Mouse (Mus musculus) embryonic facial prominence, embryonic 11.5 days (tissue): ENCODE data around the gene Dmbt1. TPM values are rescaled to one million over a fixed set of nuclear protein-coding genes. Genes with fewer than 3 reads are reported as not detected.
"Not testable (repeated sequence)": the region's sequence is repeated elsewhere in the genome, so short reads cannot be mapped to it uniquely, and the experiment has no call there.

Experiments
- ATAC-seq: fragments of 200-750 bp; cut with Nextera tagmentation; replicated peaks from 2 replicates; pipeline ENCODE4 v1.8.0; 2017; ENCODE audit warnings: low read depth; ENCODE audit not compliant: insufficient number of reproducible peaks, low FRiP score, low TSS enrichment
- DNase-seq: peaks from one replicate; pipeline ENCODE4 v3.0.0-alpha.2; 2015; ENCODE audit warnings: low spot score
- H3K27ac ChIP-seq: fragments of 300-500 bp; sonication (generic); replicated peaks from 2 replicates; pipeline ENCODE4 v1.5.1; 2014; ENCODE audit warnings: mild to moderate bottlenecking, low read depth, low read length, control low read depth
- H3K27me3 ChIP-seq: fragments of 300-500 bp; sonication (generic); 2 replicates; pipeline ENCODE4 v1.6.1; 2014; ENCODE audit warnings: mild to moderate bottlenecking, low read length, moderate library complexity, mixed read lengths; ENCODE audit not compliant: control insufficient read depth, insufficient read depth
- H3K36me3 ChIP-seq: fragments of 300-500 bp; sonication (generic); replicated peaks from 2 replicates; pipeline ENCODE4 v1.6.1; 2014; ENCODE audit warnings: low read depth, mild to moderate bottlenecking, low read length, moderate library complexity, mixed read lengths; ENCODE audit not compliant: control insufficient read depth, insufficient read depth
- H3K4me1 ChIP-seq: fragments of 300-500 bp; sonication (generic); 2 replicates; pipeline ENCODE4 v1.6.1; 2014; ENCODE audit warnings: low read length, mixed read lengths; ENCODE audit not compliant: control insufficient read depth, insufficient read depth
- H3K4me2 ChIP-seq: fragments of 300-500 bp; sonication (generic); 2 replicates; pipeline ENCODE4 v1.6.1; 2014; ENCODE audit warnings: low read depth, mild to moderate bottlenecking, control low read depth, low read length, moderate library complexity
- H3K4me3 ChIP-seq: fragments of 300-500 bp; sonication (generic); 2 replicates; pipeline ENCODE4 v1.5.1; 2014; ENCODE audit warnings: low read depth, low read length, control low read depth
- H3K9ac ChIP-seq: fragments of 300-500 bp; sonication (generic); replicated peaks from 2 replicates; pipeline ENCODE4 v1.6.1; 2014; ENCODE audit warnings: mild to moderate bottlenecking, control low read depth, low read length
- H3K9me3 ChIP-seq: fragments of 300-500 bp; sonication (generic); replicated peaks from 2 replicates; pipeline ENCODE4 v1.6.1; 2016; ENCODE audit warnings: mild to moderate bottlenecking, low read length, inconsistent platforms, mixed read lengths; ENCODE audit not compliant: control insufficient read depth
- WGBS: fragments of 180-500 bp; shearing (Covaris S2); extraction: QIAGEN DNeasy Blood & Tissue Kit; methylation state at CpG from one replicate; pipeline ENCODE4 v1.1.7; 2014; 5-methylcytosine and 5-hydroxymethylcytosine counted together
- polyA plus RNA-seq: library from polyadenylated mRNA; unstranded; fragments of >200 nt; fragmentation: Nextera tagmentation; extraction: Ambion mirVana; gene quantifications from 2 replicates; pipeline ENCODE4 v1.2.1, GENCODE M21; 2014

The Dmbt1 gene
- polyA plus RNA-seq, 1 experiment from 2014 or later = not detected

- Histone ChIP-seq H3K4me1 (no peaks in the 10 kb centered on the region), H3K27ac (no peak overlapping the region), H3K4me2 (no peak overlapping the region), H3K27me3 (no peaks in the 10 kb centered on the region), H3K9ac (no peak overlapping the region), H3K4me3 (no peak overlapping the region), H3K36me3 (no peaks in the 10 kb centered on the region), H3K9me3 (no peaks in the 10 kb centered on the region)
- no peak for DNase-seq
- ATAC-seq = no peak
- WGBS = 89% methylated on average over 1 of the region's 1 CpGs
Observed at GRCm38 (mm10) chr7:131024807-131025206, 7.0 kb upstream of the Dmbt1 start.

GRCm38 (mm10) chr7:131027557-131027956 lies 4.3 kb upstream of the Dmbt1 start:
- Histone ChIP-seq H3K4me3 (no peak overlapping the region), H3K27me3 (no peaks in the 10 kb centered on the region), H3K27ac (no peak overlapping the region), H3K4me2 (no peak overlapping the region), H3K4me1 (no peaks in the 10 kb centered on the region), H3K9ac (no peak overlapping the region), H3K36me3 (no peaks in the 10 kb centered on the region), H3K9me3 (no peaks in the 10 kb centered on the region)
- DNase-seq = no peak
- WGBS = 82% methylated on average over 1 of the region's 1 CpGs
- ATAC-seq = no peak

- Histone ChIP-seq H3K36me3 (no peaks in the 10 kb centered on the region), H3K4me3 (no peak overlapping the region), H3K9me3 (no peaks in the 10 kb centered on the region), H3K27ac (no peak overlapping the region), H3K9ac (no peak overlapping the region), H3K4me2 (no peak overlapping the region), H3K27me3 (no peaks in the 10 kb centered on the region), H3K4me1 (no peaks in the 10 kb centered on the region)
- WGBS = 80% methylated on average over 3 of the region's 3 CpGs
- ATAC-seq (no peak), DNase-seq (no peak)
Observed at GRCm38 (mm10) chr7:131036396-131036795, 4.5 kb downstream of the Dmbt1 start.

- 82% methylated on average over 2 of the region's 2 CpGs for WGBS
- H3K36me3 ChIP-seq = no peaks in the 10 kb centered on the region
- DNase-seq (no peak), ATAC-seq (no peak)
- H3K9ac ChIP-seq = no peak overlapping the region
- H3K9me3 ChIP-seq = no peaks in the 10 kb centered on the region
- H3K4me1 ChIP-seq = no peaks in the 10 kb centered on the region
- H3K4me3 ChIP-seq = no peak overlapping the region
- H3K4me2 ChIP-seq = no peak overlapping the region
- no peak overlapping the region for H3K27ac ChIP-seq
- no peaks in the 10 kb centered on the region for H3K27me3 ChIP-seq
Observed at GRCm38 (mm10) chr7:131037083-131037482, 5.2 kb downstream of the Dmbt1 start.

- H3K4me2 ChIP-seq, H3K4me1 ChIP-seq, H3K36me3 ChIP-seq, H3K27me3 ChIP-seq, ATAC-seq, DNase-seq, H3K9me3 ChIP-seq, H3K4me3 ChIP-seq, H3K9ac ChIP-seq, H3K27ac ChIP-seq: not testable (repeated sequence)
- 84% methylated on average over 8 of the region's 8 CpGs for WGBS
Observed at GRCm38 (mm10) chr7:131040760-131041159, 8.9 kb downstream of the Dmbt1 start.

- DNase-seq = no peak
Observed at GRCm38 (mm10) chr7:131042657-131043056, 10.8 kb downstream of the Dmbt1 start.

GRCm38 (mm10) chr7:131045258-131045835 lies 13.5 kb downstream of the Dmbt1 start:
- H3K27me3 ChIP-seq, H3K4me1 ChIP-seq, ATAC-seq, H3K36me3 ChIP-seq, H3K9ac ChIP-seq, H3K9me3 ChIP-seq, H3K4me2 ChIP-seq, H3K4me3 ChIP-seq, H3K27ac ChIP-seq: not testable (repeated sequence)
- 37% methylated on average over 3 of the region's 3 CpGs for WGBS
- peak; percentile 45 for DNase-seq

More at GRCm38 (mm10) chr7:131042657-131043056, 10.8 kb downstream of the Dmbt1 start:
- H3K4me1 ChIP-seq = no peaks in the 10 kb centered on the region
- no peak for ATAC-seq
- H3K9me3 ChIP-seq = no peaks in the 10 kb centered on the region
- H3K9ac ChIP-seq = no peak overlapping the region
- no peak overlapping the region for H3K4me3 ChIP-seq
- no peak overlapping the region for H3K4me2 ChIP-seq
- 57% methylated on average over 1 of the region's 1 CpGs for WGBS
- no peaks in the 10 kb centered on the region for H3K36me3 ChIP-seq
- H3K27ac ChIP-seq = no peak overlapping the region
- no peaks in the 10 kb centered on the region for H3K27me3 ChIP-seq

GRCm38 (mm10) chr7:131049829-131050228 lies 18.0 kb downstream of the Dmbt1 start:
- not testable (repeated sequence) for H3K4me2 ChIP-seq, H3K9me3 ChIP-seq, H3K27me3 ChIP-seq, H3K4me3 ChIP-seq, H3K36me3 ChIP-seq, ATAC-seq, H3K9ac ChIP-seq, H3K4me1 ChIP-seq, H3K27ac ChIP-seq, DNase-seq
- 86% methylated on average over 8 of the region's 8 CpGs for WGBS
